Mouse (Mus musculus) spleen, postnatal 36 days (tissue): ENCODE data around the gene Pold1.

Experiments
- DNase-seq, 2 experiments: peaks; one replicate each; pipeline ENCODE4 v3.0.0; 2022; ENCODE audit warnings: low spot score in 2 of 2, mixed read lengths in 1 of 2

The Pold1 gene

DNA sequence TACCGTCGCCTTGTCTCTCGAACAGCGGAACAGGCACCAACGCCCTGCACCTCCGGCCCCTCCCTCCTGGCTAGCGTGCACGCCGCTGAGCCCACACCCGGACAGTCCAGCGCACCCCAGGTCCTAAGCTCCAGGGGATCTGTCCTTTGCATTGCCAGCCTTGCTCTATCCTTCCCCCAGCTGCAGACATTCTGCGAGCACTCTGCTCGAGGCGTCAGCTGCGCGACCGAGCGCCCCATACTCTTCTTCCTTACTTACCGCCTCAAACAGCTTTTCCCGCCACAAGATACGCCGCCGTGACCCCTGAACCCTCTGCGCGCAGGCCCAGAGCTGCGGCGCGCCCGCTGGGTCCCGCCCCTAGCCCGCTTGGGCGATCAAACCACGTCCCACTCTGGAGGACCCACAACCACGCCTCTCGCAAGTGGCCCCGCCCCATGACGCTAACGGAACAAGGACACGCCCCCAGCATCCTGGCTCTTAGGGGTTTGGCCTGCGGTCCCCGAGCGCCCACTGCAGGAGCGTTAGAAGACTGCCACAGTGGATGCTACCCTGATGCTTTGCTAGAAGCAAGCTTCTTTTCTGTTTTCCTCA, at the start of gene Pold1:
Gene Pold1, minus strand, starts transcription at position 353 of the 591 bp plus-strand sequence.
- DNase-seq = peak; percentile 100

DNA sequence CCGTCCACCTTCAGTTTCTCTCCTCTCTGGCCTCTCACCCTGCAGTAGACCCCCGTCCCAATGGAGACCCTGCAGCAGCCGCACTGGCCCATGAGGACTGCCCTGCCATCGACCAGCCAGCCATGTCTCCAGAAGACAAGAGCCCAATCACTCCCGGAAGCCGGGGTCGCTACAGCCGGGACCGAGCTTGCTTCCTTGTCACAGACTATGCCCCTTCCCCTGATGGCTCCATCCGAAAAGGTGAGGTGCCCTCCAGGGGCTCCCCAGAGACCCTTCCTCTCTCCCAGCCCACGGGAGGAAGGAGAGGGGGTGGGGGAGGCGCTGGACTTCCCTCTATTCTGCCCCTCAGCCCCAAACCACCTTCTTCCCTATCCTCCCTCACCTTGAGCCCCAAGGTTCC, 49.7 kb upstream of the Pold1 start:
- DNase-seq = no peak

DNA sequence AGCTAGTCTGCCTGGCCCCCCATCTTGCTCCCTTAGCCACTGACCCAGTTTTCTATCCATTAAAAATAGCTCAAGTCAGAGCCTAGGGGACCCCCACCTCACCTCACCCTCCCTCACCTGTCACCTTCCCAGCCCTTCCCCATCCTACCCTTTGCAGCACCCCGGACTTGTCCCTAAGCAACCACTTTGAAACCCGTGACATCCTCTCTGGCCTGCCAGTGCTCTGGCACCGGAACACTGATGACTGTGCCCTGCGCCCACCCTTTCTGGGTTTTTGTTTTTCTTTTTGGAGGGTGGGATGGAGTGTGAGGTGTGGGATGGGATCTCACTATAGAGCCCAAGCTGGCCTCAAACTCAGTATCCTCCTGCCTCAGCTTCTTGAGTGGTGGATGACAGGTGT, 49.0 kb upstream of the Pold1 start:
- no peak for DNase-seq

DNA sequence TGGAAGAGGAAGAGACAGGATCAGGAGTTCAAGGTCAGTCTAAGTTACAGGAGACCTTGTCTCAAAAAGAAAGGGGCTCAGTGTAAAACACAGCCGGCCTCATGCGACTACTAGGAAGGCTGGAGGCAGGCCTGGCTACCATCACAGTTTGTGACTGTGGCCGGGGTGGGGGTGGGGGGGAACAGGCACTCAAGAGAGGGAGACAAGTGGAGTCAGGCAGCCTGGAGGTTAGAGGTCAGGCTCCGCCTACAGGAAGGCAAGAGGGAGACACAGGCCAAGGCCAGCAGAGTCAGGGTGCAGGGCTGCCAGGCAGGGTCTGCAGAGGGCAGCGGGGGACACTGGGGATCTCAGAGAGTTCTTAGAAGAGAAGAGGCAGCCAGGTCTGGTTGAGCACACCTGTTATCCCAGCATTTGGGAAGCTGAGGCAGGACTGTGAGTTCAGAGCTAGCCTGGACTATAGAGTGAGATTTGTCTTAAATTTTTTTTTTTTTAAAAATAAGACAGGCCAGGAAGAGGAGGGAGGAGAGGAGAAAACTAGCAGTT, 48.4 kb upstream of the Pold1 start:
- DNase-seq = no peak

DNA sequence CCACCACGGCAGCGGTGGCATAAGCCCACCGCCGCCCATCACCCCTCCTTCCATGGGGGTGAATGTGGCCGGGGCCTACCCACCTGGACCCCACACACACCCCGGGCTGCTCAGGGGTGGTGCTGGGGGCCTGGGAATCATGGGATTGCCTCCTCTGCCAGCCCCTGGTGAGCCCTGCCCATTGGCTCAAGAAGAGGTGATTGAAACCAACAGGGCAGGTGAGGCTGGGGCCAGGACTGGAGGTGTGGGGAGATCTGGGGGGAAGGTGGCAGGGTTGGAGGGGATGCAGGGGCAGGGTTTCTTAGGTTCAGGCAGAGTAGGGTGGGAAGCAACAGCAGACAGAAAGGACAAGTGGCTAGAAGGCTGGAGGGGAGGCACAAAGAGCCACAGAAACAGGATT, 47.4 kb upstream of the Pold1 start:
- DNase-seq = no peak

DNA sequence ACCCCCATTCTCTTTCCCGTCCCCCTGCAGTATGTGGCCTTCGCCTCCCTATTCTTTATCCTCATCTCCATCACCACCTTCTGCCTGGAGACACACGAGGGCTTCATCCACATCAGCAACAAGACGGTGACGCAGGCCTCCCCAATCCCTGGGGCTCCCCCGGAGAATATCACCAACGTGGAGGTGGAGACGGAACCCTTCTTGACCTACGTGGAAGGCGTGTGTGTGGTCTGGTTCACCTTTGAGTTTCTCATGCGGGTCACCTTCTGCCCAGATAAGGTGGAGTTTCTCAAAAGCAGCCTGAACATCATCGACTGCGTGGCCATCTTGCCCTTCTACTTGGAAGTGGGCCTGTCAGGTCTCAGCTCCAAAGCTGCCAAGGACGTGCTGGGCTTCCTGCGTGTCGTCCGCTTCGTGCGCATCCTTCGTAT, 46.5 kb upstream of the Pold1 start:
- no peak for DNase-seq

DNA sequence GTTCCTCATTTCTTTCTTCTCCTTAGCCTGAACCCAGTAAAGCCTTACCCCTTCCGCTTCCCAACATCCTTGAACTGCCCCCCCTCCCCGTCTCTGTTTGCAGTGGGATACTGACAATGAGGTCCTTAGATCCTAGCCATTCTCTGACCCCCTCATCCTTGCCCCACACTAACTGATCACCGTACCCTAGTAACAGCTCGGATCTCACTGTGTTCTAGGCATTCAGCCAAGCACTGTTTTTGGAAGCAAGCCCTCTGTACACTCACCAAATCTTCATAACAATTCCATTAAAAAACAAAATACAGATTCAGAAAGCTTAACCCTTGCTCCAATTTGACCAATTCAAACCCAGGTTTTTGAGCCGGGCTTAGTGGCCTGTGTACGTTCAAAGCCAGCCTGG, 45.6 kb upstream of the Pold1 start:
- no peak for DNase-seq

DNA sequence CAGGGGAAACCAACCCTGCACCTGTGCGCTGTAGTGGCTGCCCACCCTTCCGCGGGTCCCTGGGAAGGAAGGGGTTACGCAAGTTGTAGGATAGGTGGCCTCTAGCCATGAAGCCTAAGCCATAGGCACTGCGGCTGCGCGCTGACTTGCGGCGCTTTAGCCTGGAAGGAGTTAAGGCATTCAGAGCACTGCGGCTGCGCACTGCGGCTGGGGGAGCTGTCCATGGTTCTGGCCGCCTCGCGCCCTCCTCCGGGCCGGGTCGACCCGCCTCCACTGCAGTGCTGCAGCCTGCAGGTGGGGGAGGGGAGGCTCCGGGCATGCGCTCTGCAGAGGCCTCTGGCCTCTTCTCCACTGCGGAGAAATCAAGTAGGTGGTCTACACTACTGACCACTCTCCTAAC, 45.1 kb upstream of the Pold1 start:
- peak; percentile 61 to 67 for DNase-seq

DNA sequence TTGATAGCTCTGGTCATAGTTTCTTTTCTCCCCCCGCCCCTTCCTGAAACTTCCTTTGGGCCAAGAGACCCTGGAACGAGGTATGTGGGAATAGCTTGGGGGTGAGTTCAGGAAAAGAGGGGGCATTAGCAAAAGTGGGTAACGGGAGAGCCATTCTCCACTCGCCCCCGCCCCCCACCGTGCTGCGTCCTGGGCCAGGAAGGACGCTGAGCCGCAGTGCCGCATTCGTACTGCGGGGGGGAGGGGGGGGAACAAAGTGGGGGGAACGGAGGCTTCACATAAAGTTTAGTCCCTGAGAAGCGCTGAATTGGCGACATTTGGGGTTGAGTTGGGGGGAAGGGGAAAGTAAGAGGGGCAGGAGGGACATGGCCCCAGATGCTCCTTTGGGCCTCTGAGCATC, 44.4 kb upstream of the Pold1 start:
- no peak for DNase-seq

DNA sequence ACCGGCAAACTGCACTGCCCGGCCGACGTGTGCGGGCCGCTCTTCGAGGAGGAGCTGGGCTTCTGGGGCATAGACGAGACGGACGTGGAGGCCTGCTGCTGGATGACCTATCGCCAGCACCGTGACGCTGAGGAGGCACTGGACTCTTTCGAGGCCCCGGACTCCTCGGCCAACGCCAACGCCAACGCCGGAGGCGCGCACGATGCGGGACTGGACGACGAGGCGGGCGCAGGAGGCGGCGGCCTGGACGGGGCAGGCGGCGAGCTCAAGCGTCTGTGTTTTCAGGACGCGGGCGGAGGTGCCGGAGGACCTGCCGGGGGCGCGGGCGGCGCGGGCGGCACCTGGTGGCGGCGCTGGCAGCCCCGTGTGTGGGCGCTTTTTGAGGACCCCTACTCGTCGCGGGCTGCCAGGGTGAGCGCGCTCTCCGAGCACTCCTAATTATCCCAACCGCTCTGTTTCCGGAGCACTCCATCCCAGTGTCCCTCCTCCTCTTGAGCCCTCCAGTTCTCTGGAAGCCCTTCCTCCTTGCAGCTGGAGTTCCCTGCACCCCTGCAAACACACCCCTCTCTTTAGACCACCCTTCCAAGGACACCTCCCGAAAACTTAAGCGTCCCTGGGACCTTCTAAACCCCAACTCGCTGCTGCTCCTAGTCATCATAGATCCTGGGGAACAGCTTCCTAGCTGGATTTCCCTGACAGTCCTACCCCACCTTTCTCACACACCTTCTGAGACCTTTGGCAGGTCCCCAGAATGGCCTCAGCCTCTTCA, 42.9 kb upstream of the Pold1 start:
- no peak for DNase-seq

DNA sequence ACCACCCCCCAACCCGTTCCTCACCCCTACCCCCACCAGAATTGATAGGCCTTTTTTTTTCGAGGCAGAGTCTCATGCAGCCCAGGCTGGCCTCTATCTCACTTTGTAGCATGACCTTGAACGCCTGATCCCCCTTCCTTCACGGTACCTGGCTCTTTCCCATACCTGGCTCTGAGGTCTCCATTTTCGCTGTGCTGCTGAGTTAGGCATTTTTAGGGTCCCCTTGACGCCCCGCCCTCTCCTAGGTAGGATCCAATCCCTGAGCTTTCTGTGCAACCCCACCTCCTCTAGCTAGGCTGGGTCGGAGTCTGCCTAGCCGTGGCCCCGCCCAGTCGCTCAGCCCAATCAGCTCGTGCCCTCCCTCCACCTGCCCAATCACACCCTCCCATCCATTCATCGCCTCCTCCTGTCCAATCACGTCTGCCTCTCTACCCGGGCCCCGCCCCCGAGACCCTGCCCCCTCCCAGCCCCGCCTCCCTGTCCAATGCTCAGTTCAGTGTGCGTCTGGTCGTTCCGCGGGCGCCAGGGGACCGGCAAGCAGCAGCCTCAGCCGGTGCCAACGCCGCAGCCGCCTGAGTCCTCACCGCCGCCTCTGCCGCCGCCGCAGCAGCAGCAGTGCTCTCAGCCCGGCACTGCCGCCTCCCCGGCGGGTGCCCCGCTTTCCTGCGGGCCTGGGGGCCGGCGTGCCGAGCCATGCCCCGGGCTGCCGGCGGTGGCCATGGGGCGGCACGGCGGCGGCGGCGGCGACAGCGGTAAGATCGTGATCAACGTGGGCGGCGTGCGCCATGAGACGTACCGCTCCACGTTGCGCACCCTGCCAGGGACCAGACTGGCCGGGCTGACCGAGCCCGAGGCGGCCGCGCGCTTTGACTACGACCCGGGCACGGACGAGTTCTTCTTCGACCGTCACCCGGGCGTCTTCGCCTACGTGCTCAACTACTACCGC, 42.0 kb upstream of the Pold1 start, which contains the start of gene Kcnc3:
Gene Kcnc3, plus strand, starts transcription at position 263 of the 946 bp plus-strand sequence.
- peak; percentile 94 to 96 for DNase-seq

DNA sequence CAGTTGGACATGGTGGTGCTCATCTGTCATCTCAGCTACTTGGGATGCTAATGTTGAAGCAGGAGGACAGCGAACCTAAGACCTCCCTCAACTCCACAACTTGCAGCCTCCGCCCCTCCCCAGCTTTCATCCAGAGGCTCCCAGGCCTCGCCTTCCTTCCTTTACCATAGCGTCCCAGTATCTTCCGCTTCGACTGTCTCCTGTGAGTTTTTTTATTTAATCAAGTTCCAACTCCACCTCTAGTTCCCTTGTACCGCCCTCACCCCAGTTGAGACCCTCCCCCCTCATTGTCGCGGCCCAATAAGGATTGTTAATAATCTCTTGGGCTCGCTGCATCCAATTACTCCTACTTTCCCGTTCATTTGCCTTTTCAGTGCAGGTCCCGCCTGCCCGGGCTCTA, 41.3 kb upstream of the Pold1 start:
- no peak for DNase-seq

DNA sequence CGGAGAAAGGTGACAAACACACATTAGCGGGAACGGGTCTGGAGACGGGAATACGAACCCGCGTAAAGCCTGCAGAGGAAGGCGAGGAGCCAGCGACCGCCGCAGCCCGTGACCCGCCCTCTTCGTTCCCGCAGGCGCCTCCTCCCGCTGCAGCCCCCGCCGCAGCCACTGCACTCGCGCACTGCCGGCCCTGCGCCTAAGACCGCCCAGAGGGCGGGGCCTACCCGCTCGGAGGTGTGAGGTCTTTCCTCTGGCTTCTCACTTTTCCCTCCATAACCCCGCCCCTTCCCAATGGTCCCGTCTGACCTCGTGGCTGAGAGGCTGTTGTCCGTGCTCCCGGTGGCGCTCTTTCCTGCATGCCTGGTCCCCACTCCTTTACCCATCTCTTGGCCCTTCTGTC, 40.5 kb upstream of the Pold1 start:
- peak; percentile 71 to 74 for DNase-seq

DNA sequence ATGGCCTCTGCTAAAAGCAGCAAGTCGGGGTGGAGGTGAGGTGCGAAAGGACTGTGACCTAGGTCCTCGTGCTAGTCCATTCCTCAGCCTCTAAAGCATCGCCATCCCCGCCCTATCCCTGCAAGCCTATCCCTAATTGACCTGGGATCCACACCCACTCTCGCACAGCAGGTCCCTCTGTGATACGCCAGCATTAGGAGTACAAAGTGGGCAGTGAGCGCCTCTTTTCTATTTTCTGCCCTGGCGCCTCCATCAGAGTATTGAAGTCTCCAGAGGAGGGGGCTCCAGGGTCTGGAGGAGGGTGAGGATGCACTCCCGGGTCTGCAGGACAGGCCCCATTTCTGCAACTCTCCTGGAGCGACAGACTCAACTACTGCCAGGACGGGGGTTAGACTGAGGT, 39.7 kb upstream of the Pold1 start:
- DNase-seq = no peak

DNA sequence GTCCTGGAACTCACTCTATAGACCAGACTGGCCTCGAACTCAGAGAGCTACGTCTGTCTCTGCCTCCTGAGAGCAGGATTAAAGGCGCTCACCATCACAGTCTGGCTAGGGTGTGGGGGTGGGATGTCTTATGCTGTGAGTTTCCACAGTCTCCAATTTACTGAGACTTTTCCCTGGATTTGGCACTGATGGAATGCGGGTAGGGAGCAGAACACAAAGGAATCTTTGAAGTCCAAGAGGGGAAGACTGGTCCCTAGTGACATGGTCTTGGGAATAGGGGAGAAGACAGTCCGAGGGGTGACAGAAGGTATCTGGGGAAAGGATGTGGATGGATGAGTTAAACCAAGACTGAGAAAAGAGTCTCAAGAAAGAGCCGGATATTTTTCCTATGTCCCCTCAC, 39.0 kb upstream of the Pold1 start:
- no peak for DNase-seq

DNA sequence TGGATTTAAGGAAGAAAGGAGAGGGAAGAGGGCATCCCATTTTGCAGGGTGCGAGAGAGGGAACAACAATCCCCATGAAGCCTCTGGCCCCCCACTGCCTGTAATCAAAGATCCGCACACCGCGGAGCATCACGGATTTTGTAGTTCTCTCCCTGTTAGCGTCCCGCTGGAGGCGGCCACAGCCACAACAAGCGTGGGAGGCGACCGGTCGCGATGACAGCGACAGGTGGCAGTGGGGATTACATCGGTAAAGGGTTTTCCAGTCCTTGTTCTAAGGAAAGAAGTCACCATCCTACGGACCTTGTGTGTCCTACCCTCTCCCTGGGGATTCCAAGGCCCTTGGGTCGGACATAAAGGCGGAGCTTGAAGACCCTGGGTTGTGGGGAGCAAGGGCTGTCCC, 38.3 kb upstream of the Pold1 start:
- DNase-seq = peak in 1 of 2 experiments; percentile 27

DNA sequence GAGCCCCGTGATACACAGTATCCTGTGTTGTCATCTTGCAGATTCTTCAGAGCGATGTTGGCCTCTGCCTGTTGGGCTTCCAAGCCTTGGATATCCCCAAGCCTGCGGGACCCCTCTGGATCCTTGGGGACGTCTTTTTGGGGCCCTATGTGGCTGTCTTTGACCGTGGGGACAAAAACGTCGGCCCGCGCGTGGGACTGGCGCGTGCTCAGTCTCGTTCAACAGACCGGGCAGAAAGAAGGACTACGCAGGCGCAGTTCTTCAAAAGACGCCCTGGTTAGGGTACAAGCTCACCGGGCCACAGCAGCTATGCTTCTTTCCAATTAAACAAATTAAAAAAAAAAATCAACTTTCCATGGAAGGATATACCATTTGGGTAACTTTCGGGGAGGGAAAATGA, 37.9 kb upstream of the Pold1 start:
- no peak for DNase-seq

DNA sequence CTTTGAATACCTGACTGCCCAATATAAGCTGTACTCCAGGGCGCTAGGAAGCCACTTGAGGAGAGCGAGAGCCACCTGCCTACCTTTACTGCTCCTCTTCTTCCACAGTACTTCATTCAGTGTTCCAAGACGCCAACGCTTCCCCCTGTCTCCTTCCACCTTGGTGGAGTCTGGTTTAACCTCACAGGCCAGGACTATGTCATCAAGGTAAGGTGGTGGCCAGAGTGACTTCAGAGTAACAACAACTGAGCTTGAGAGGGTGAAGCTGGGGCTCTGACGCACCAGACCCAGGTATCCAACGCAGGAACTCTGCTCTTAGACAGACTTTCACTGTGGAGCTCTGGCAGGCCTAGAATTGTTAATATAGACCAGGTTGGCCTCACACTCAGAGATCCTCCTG, 37.0 kb upstream of the Pold1 start:
- no peak for DNase-seq

DNA sequence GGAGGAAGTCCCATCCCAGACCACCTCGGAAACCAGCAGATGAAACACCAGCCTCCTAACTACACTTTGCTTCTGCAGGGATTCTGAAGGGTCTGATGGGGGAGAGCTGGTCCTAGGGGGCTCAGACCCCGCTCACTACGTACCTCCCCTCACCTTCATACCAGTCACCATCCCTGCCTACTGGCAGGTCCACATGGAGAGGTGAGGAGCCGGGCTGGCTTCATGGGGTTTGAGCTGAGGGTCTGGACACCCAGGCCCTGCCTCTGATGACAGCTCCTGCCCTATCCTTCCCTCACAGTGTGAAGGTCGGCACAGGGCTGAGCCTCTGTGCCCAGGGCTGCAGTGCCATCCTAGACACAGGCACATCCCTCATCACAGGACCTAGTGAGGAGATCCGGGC, 36.3 kb upstream of the Pold1 start:
- no peak for DNase-seq

DNA sequence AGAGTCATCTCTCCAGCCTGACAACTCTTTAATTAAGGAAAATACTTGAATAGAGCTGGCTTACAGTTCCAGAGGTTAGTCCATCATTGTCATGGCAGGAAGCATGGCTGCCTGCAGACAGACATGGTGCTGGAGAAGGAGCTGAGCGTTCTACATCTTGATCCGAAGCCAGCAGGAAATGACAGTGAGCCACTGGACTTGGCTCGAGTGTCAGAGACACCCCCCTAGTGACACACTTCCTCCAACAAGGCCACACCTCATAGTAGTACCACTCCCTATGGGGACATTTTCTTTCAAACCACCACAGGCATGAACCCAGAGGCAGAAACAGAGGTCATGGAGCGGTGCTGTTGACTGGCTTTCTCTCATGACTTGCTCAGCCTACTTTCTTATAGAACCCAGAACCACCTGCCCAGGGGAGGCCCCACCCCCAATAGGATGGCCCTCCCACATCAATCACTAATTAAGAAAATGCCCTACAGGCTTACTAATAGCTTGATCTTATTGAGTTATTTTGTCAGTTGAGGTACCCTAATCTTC, 35.7 kb upstream of the Pold1 start:
- DNase-seq = no peak

DNA sequence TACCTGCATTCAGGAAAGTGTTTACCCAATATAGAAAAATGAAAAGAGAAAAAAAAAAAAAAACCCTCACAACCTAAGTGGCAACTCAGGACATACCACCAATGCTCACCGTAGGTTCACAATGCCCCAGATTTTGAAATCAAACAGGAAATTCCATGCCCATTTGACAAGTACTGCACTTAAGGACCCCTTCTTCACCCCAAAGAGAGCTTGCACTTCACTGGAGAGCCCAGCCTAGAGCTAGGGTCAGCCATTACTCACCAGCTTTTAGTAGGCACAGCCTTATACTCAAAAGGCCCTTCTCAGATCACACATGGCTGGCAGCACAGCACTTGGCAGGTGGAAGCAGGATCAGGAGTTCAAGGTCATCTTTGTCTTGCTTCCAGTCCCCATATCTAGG, 34.5 kb upstream of the Pold1 start:
- no peak for DNase-seq

DNA sequence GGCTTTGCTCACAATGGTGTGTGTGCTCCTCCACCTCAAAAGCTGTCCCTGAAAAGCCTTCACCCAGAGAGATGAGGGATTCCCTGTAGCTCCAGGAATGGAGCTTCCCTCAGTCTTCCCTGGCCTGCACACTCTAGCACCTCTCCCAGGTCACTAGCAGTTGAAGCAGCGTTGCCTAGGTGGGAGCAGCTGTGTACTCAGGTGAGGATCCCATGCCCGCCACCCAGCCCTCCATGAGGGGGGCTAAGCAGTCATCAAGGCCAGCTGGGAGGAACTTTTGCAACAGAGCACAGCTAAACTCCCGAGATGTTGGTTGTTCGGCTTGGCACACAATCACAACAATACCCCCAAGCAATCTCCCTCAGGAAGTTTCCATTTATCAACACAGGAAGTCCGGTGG, 34.1 kb upstream of the Pold1 start:
- no peak for DNase-seq
